Mouse (Mus musculus) lung, embryonic 14.5 days (tissue): Measurements from ENCODE around the gene Hoxa4. TPM values are rescaled to one million over a fixed set of nuclear protein-coding genes. Genes with fewer than 3 reads are reported as not detected.

Experiments
- ATAC-seq: fragments of 200-750 bp; cut with Nextera tagmentation; 2 replicates; pipeline ENCODE4 v1.8.0; 2017; ENCODE audit warnings: mild to moderate bottlenecking, moderate TSS enrichment, moderate library complexity; ENCODE audit not compliant: insufficient read depth
- DNase-seq: peaks from one replicate; pipeline ENCODE4 v3.0.0-alpha.2; 2015
- H3K27ac ChIP-seq: fragments of 300-500 bp; sonication (generic); 2 replicates; pipeline ENCODE4 v1.5.1; 2014; ENCODE audit warnings: low read depth, mild to moderate bottlenecking, moderate library complexity
- H3K27me3 ChIP-seq: fragments of 300-500 bp; sonication (generic); 2 replicates; pipeline ENCODE4 v1.6.1; 2014; ENCODE audit warnings: low read length, control low read depth; ENCODE audit not compliant: insufficient read depth
- H3K36me3 ChIP-seq: fragments of 300-500 bp; sonication (generic); 2 replicates; pipeline ENCODE4 v1.6.1; 2014; ENCODE audit warnings: control low read depth; ENCODE audit not compliant: insufficient read depth
- H3K4me1 ChIP-seq: fragments of 300-500 bp; sonication (generic); 2 replicates; pipeline ENCODE4 v1.6.1; 2014; ENCODE audit warnings: antibody characterized with exemption, control low read depth; ENCODE audit not compliant: insufficient read depth
- H3K4me2 ChIP-seq: fragments of 300-500 bp; sonication (generic); 2 replicates; pipeline ENCODE4 v1.6.1; 2014; ENCODE audit warnings: mild to moderate bottlenecking
- H3K4me3 ChIP-seq: fragments of 300-500 bp; sonication (generic); 2 replicates; pipeline ENCODE4 v1.5.1; 2014; ENCODE audit warnings: low read depth, low read length
- H3K9ac ChIP-seq: fragments of 300-500 bp; sonication (generic); 2 replicates; pipeline ENCODE4 v1.6.1; 2014
- H3K9me3 ChIP-seq: fragments of 300-500 bp; sonication (generic); 2 replicates; pipeline ENCODE4 v1.6.1; 2016; ENCODE audit warnings: low read depth, low read length, control low read depth
- CTCF ChIP-seq: IDR thresholded peaks from 2 replicates; pipeline ENCODE4 v1.5.1; 2016; ENCODE audit warnings: antibody characterized with exemption, low read depth
- WGBS: fragments of 180-500 bp; shearing (Covaris S2); extraction: QIAGEN DNeasy Blood & Tissue Kit; methylation state at CpG from one replicate; pipeline ENCODE4 v1.1.7; 2014; 5-methylcytosine and 5-hydroxymethylcytosine counted together
- polyA plus RNA-seq: library from polyadenylated mRNA; unstranded; fragments of >200 nt; fragmentation: Nextera tagmentation; extraction: Ambion mirVana; gene quantifications from 2 replicates; pipeline ENCODE4 v1.2.1, GENCODE M21; 2014

The Hoxa4 gene
- polyA plus RNA-seq, 1 experiment from 2014 or later = 7.0 TPM

DNA sequence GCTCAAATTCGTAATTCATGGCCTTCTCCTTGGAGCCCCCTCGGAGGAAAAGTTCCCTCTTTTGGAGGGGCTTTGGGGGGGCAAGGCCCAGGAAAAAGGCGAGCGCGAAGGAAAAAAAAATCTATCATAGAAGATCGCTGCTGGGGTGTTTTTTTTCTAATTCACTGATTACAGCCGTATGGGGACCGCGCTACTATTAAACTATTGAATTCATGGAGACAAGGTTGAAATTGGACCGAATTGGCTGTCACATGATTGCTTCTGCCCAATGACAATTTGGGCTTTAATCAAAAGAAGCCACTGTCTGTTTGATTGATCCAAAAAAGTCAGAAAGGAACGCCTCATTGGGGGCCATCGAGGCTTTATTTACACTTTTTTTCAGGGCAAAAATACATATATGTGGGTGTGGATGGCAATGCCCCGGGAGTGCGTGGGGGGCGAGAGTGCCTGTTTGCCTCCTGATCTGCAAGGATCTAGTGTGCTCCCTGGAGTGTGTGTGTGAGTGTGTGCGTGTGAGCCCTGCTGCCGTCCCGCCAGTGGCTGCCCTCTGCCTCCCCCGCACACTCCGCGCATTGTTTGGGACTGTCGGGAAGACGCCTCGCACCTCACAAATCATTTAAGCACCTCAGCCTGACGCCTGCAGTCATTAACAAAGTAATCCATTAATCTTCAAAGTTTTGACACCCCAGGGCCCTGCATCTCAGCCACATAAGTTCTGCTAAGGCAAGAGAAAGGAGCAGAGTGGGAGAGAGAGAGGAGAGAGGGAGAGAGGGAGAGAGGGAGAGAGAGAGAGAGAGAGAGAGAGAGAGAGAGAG, 26.7 kb downstream of the Hoxa4 start, which contains the start of gene Hoxa2:
Gene Hoxa2, minus strand, starts transcription at position 206 of the 815 bp plus-strand sequence.
- no peaks in the 10 kb centered on the region for H3K9me3 ChIP-seq
- H3K4me1 ChIP-seq = peaks cover 5% of the 10 kb centered on the region; the same call in 1 of the 2 replicates
- H3K4me3 ChIP-seq = peak within 1 kb of the TSS; percentile 71
- under 1% methylated on average over 25 of the region's 25 CpGs for WGBS
- peaks cover 21% of the 10 kb centered on the region for H3K27me3 ChIP-seq
- H3K4me2 ChIP-seq = peak within 1 kb of the TSS; percentile 79
- H3K9ac ChIP-seq = peak within 1 kb of the TSS; percentile 91
- no peaks in the 10 kb centered on the region; the same call in 1 of the 2 replicates for H3K36me3 ChIP-seq
- peak within 1 kb of the TSS; percentile 98 for H3K27ac ChIP-seq
- TF ChIP-seq CTCF = no peak
- peak; percentile 91 for DNase-seq
- peak; percentile 57 for ATAC-seq

DNA sequence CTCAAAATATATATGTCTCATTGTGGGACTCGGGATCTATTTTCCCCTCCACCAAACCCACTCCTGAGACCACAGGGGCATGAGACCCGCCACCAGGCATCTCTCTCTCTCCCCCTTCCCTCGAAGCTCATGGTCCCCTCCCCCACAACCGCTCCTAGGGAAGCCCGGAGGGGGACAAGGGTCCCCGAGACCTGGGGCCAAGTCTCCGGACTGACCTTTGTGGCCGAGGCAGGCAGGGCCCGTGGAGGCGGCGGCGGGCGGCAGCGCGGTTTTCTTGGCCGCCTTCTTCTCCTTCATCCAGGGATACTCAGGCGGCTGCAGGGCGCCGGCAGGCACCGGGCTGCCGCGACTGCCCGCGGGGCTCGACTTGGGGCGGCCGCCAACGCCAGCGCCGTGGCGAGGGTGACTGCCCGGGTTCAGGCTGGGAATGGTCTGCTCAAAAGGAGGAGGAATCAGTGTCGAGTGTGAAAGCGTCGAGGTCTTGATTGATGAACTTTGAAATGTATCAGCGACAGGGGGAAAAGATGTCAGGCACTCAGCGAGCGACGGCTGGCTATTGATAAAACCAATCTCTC, 27.4 kb downstream of the Hoxa4 start:
- Histone ChIP-seq H3K36me3 (no peaks in the 10 kb centered on the region; the same call in 1 of the 2 replicates), H3K4me1 (0 out of 2 replicates have a peak, but pooled peaks cover 3% of the 10 kb centered on the region), H3K9me3 (no peaks in the 10 kb centered on the region), H3K27me3 (peaks cover 19% of the 10 kb centered on the region), H3K4me2 (peak overlapping the region; percentile 79), H3K9ac (peak overlapping the region; percentile 91), H3K27ac (peak overlapping the region; percentile 98), H3K4me3 (peak overlapping the region; percentile 71)
- ATAC-seq (peak; percentile 28), DNase-seq (no peak)
- WGBS = under 1% methylated on average over 39 of the region's 39 CpGs
- TF ChIP-seq CTCF = no peak

GRCm38 (mm10) chr6:52163366-52164031, 28.1 kb downstream of the Hoxa4 start:
- 0 out of 2 replicates have a peak, but pooled peaks cover 3% of the 10 kb centered on the region for H3K4me1 ChIP-seq
- WGBS = 4% methylated on average over 17 of the region's 17 CpGs
- peak overlapping the region; percentile 71 for H3K4me3 ChIP-seq
- no peaks in the 10 kb centered on the region; the same call in 1 of the 2 replicates for H3K36me3 ChIP-seq
- peaks cover 19% of the 10 kb centered on the region for H3K27me3 ChIP-seq
- ATAC-seq = peak; percentile 21
- no peaks in the 10 kb centered on the region for H3K9me3 ChIP-seq
- H3K4me2 ChIP-seq = peak overlapping the region; percentile 79
- no peak for TF ChIP-seq CTCF
- DNase-seq = peak; percentile 86
- H3K9ac ChIP-seq = peak overlapping the region; percentile 91
- H3K27ac ChIP-seq = peak overlapping the region; percentile 98

- Histone ChIP-seq H3K4me3 (peak overlapping the region; percentile 71), H3K36me3 (no peaks in the 10 kb centered on the region; the same call in 1 of the 2 replicates), H3K27me3 (peaks cover 16% of the 10 kb centered on the region), H3K4me1 (0 out of 2 replicates have a peak, but pooled peaks cover 3% of the 10 kb centered on the region), H3K4me2 (peak overlapping the region; percentile 79), H3K9me3 (no peaks in the 10 kb centered on the region), H3K27ac (peak overlapping the region; percentile 98), H3K9ac (peak overlapping the region; percentile 91)
- no peak for TF ChIP-seq CTCF
- ATAC-seq = no peak
- DNase-seq = peak; percentile 70
- 6% methylated on average over 14 of the region's 14 CpGs for WGBS
These were observed 28.8 kb downstream of the Hoxa4 start for GRCm38 (mm10) chr6:52162611-52163365.

GRCm38 (mm10) chr6:52162093-52162380, 29.5 kb downstream of the Hoxa4 start:
- Histone ChIP-seq H3K4me2 (peak overlapping the region; percentile 79), H3K27ac (peak overlapping the region; percentile 98), H3K9ac (peak overlapping the region; percentile 91), H3K9me3 (no peaks in the 10 kb centered on the region), H3K27me3 (peaks cover 16% of the 10 kb centered on the region), H3K4me3 (peak overlapping the region; percentile 71), H3K4me1 (0 out of 2 replicates have a peak, but pooled peaks cover 3% of the 10 kb centered on the region), H3K36me3 (no peaks in the 10 kb centered on the region; the same call in 1 of the 2 replicates)
- peak; percentile 83 for DNase-seq
- ATAC-seq = no peak
- no peak for TF ChIP-seq CTCF
- WGBS = 7% methylated on average over 1 of the region's 1 CpGs

DNA sequence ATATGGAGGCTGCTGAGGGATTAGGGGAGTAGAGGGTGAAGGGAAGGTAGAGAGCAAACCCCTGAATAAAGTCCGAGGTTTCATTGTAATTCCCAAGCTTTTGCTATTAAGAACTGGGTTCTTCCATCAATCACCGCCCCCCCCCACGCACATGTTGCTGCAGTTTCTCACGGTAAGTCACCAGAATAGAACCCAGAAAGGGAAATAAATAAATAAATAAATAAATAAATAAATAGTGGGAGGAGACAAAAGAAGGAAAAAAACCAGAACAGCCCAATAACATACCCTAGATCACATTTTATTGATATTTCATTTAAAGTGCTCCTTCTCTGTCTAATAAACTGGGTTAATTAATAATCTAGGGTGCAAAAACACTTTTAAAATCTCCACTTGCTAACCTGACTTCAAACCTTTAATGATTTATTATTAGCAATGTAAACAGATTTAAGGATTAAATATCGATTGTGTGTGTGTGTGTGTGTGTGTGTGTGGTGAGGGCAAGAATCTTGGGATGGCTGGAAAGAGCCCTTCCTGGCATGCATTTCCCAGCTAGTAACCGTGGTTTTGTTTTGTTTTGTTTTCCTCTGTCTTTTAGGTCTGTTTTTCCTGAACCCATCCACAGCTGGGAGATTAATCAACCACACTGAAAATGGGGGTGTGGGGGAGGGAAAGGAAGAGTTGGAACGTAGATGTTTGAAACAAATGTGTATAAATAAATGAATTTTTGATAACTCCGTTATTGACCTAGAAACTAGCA, 30.0 kb downstream of the Hoxa4 start:
- Histone ChIP-seq H3K4me1 (no peaks in the 10 kb centered on the region), H3K27ac (peak overlapping the region; percentile 98), H3K36me3 (no peaks in the 10 kb centered on the region; the same call in 1 of the 2 replicates), H3K4me2 (peak overlapping the region; percentile 79), H3K4me3 (peak overlapping the region; percentile 71), H3K27me3 (peaks cover 21% of the 10 kb centered on the region), H3K9ac (peak overlapping the region; percentile 91), H3K9me3 (no peaks in the 10 kb centered on the region)
- DNase-seq = no peak
- no peak for TF ChIP-seq CTCF
- WGBS = 6% methylated on average over 8 of the region's 8 CpGs
- ATAC-seq = no peak
